Mouse (Mus musculus): ENCODE data around the gene Svs1.

Svs1 gene

GRCm38 (mm10) chr6:49011191-49011590 is 24.5 kb downstream of the Svs1 start:
- no peak for DNase-seq (ENCODE audit: low read depth, low spot score)

GRCm38 (mm10) chr6:49013023-49013422 is 26.4 kb downstream of the Svs1 start:
- DNase-seq (ENCODE audit: low read depth, low spot score): no peak

- no peak for DNase-seq (ENCODE audit: low read depth, low spot score)
These were observed 26.8 kb downstream of the Svs1 start for GRCm38 (mm10) chr6:49013458-49013857.

GRCm38 (mm10) chr6:49017150-49017549 is 30.5 kb downstream of the Svs1 start:
- DNase-seq (ENCODE audit: low read depth, low spot score): no peak

GRCm38 (mm10) chr6:49019341-49019740 is 32.7 kb downstream of the Svs1 start:
- DNase-seq (ENCODE audit: low read depth, low spot score): no peak

GRCm38 (mm10) chr6:49021141-49022012 is 34.7 kb downstream of the Svs1 start:
- DNase-seq (ENCODE audit: low read depth, low spot score): no peak

GRCm38 (mm10) chr6:49022384-49022783 is 35.7 kb downstream of the Svs1 start:
- DNase-seq (ENCODE audit: low read depth, low spot score): no peak

GRCm38 (mm10) chr6:49023315-49023714 is 36.7 kb downstream of the Svs1 start:
- no peak for DNase-seq (ENCODE audit: low read depth, low spot score)

- no peak for DNase-seq (ENCODE audit: low read depth, low spot score)
These were observed 38.6 kb downstream of the Svs1 start for GRCm38 (mm10) chr6:49025290-49025689.

- no peak for DNase-seq (ENCODE audit: low read depth, low spot score)
These were observed 39.8 kb downstream of the Svs1 start for GRCm38 (mm10) chr6:49026496-49026895.

- DNase-seq (ENCODE audit: low read depth, low spot score): no peak
These were observed 41.4 kb downstream of the Svs1 start for GRCm38 (mm10) chr6:49028019-49028418.

- DNase-seq (ENCODE audit: low read depth, low spot score): no peak
These were observed 42.0 kb downstream of the Svs1 start for GRCm38 (mm10) chr6:49028708-49029107.

GRCm38 (mm10) chr6:49031230-49031629 is 44.6 kb downstream of the Svs1 start:
- no peak for DNase-seq (ENCODE audit: low read depth, low spot score)

- DNase-seq (ENCODE audit: low read depth, low spot score): no peak
These were observed 46.1 kb downstream of the Svs1 start for GRCm38 (mm10) chr6:49032783-49033182.

GRCm38 (mm10) chr6:49036275-49037267 is 49.9 kb downstream of the Svs1 start, which contains the start of gene Gpnmb:
Gene Gpnmb (plus strand): TSS chr6:49036546.
- DNase-seq (ENCODE audit: low read depth, low spot score): no peak

- no peak for DNase-seq (ENCODE audit: low read depth, low spot score)
These were observed 50.6 kb downstream of the Svs1 start for GRCm38 (mm10) chr6:49037268-49037662.

- DNase-seq (ENCODE audit: low read depth, low spot score): peak; percentile 23
These were observed 53.0 kb downstream of the Svs1 start for GRCm38 (mm10) chr6:49039470-49040180.

Data from retina, adult 2 months (tissue).